Mouse (Mus musculus) kidney, adult 2 months (tissue): ENCODE measurements around the gene Car6.

Experiments
- CTCF ChIP-seq: fragments of 200-500 bp; conservative IDR thresholded peaks from 2 replicates; pipeline ENCODE4 v1.5.1; 2011; ENCODE audit warnings: low read depth, mild to moderate bottlenecking, control low read depth, low read length, moderate library complexity, mixed read lengths; ENCODE audit not compliant: insufficient read depth, insufficient read length
- POLR2A ChIP-seq: fragments of 200-500 bp; IDR thresholded peaks from one replicate; pipeline ENCODE4 v1.6.1; 2011; ENCODE audit warnings: low read depth, low read length, control low read depth

DNA sequence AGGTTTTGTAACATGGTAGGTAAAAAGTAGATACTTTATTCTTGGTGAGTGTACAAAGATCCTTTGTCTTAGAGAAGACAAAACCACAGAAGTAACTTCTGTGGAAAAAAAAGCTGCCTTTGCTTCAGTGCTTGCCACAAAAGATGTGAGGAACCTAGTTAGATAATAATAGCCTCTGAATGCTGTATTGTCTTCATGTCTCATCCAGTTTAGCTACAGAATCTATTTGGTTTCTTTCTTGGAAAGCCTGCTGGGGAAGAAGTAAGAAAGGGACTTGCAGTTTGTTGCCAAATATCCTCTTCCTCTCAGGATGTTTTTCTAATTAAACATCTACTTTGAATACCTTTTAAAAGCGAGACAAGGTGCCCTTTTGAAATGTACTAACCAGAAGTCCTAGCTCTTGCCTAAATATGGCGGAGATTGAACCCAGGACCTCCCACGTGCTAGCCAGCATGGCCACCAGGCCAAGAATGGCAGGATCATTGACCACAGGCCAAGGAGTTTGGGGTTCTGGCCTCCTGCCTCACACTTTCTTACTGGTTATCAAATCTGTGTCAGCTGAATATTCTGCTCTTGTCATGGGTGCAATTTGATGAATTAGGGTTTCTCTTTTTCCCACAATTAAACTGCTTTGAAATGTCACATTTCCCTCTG lies 37.4 kb upstream of the Car6 start:
- TF ChIP-seq POLR2A (no peak), CTCF (no peak)
